Mouse (Mus musculus): ENCODE results near the gene Gm6164.
"Not testable (repeated sequence)": the region's sequence is repeated elsewhere in the genome, so short reads cannot be mapped to it uniquely, and the experiment has no call there.

The Gm6164 gene

DNA sequence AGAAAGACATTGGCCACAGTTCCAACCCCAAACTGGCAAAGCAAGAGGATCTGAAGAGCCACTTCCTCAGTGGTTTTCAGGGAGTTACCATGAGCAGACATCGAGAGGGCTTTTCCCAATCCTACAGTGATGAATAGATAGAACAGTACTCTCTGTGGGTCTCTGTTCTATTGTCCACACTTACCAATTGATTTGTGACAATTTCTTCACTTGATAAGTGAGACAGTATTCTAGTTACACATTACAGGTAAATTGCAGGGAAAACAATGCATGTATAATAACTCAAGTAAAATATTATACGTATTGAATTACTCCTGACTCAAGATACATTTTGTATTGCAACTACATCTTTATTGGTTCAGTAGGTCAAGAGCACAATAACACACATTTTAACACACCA lies at the start of gene Gm6164:
Gene Gm6164 (minus strand): TSS at position 101 of the 400 bp plus-strand sequence.
- not testable (repeated sequence) for DNase-seq

GRCm38 (mm10) chr7:20233728-20234127 lies 28.3 kb upstream of the Gm6164 start, which contains the start of gene Gm4498:
Gm4498 (minus strand) TSS chr7:20233828.
- DNase-seq = not testable (repeated sequence)

DNA sequence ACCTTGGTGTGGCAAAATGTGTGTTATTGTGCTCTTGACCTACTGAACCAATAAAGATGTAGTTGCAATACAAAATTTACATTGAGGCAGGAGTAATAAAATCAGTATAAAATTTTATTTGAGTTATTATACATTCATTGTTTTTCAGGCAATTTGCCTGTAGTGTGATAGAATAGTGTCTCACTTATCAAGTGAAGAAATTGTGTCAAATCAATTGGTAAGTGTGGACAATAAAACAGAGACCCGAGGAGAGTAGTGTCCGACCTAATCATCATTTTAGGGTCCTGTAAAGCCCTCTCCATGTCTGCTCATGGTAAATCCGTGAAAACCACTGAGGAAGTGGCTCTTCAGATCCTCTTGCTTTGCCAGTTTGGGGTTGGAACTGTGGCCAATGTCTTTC lies 12.0 kb downstream of the Gm6164 start, which contains the start of gene Vmn1r95:
Gene Vmn1r95 (plus strand): TSS at position 301 of the 400 bp plus-strand sequence.
- not testable (repeated sequence) for DNase-seq

DNA sequence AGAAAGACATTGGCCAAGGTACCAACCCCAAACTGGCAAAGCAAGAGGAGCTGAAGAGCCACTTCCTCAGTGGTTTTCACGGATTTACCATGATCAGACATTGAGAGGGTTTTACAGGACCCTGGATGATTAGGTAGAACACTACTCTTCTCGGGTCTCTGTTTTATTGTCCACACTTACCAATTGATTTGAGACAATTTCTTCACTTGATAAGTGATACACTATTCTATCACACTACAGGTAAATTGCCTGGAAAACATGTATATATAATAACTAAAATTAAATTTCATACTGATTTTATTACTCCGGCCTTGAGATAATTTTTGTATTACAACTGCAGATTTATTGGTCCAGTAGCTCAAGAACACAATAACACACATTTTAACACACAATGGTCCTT lies 37.1 kb downstream of the Gm6164 start, which contains the start of gene Vmn1r94:
Gene Vmn1r94 (minus strand): TSS at position 101 of the 400 bp plus-strand sequence.
- DNase-seq = not testable (repeated sequence)
